Mouse (Mus musculus) T-helper 1 cell (primary cell): ENCODE data around the gene Nipsnap2.
"Not testable (repeated sequence)": the region's sequence is repeated elsewhere in the genome, so short reads cannot be mapped to it uniquely, and the experiment has no call there.

Experiments
- in situ Hi-C: fragments of 300-600 bp; cut with MboI, MseI; formaldehyde crosslinking; loops from one replicate; pipeline ENCODE4 v1.15.1; 2025; ENCODE audit warnings: high pct_unique_total_duplicates

The Nipsnap2 gene

GRCm38 (mm10) chr5:129759929-129760480 is 35.1 kb downstream of the Nipsnap2 start:
- in situ Hi-C loops: no loop called here

GRCm38 (mm10) chr5:129761865-129762540 is 37.1 kb downstream of the Nipsnap2 start:
- in situ Hi-C loops: no loop called here

- in situ Hi-C loops: no loop called here
Observed at GRCm38 (mm10) chr5:129770443-129771355, 45.8 kb downstream of the Nipsnap2 start.

- in situ Hi-C loops: no loop called here
Observed at GRCm38 (mm10) chr5:129772433-129772832, 47.6 kb downstream of the Nipsnap2 start.

GRCm38 (mm10) chr5:129773330-129773729 is 48.5 kb downstream of the Nipsnap2 start:
- in situ Hi-C loops: not testable (repeated sequence)

GRCm38 (mm10) chr5:129774661-129775060 is 49.8 kb downstream of the Nipsnap2 start:
- in situ Hi-C loops: no loop called here

GRCm38 (mm10) chr5:129778348-129778995 is 53.6 kb downstream of the Nipsnap2 start:
- in situ Hi-C loops: no loop called here

GRCm38 (mm10) chr5:129778996-129779716 is 54.3 kb downstream of the Nipsnap2 start:
- in situ Hi-C loops: no loop called here

GRCm38 (mm10) chr5:129780131-129780530 is 55.3 kb downstream of the Nipsnap2 start:
- in situ Hi-C loops: loop anchor here (10.0 kb wide), 2 partner anchors 465 to 755 kb away; partner anchors contain the start of gene Ran

GRCm38 (mm10) chr5:129782211-129782610 is 57.3 kb downstream of the Nipsnap2 start:
- in situ Hi-C loops: loop anchor here (10.0 kb wide), 2 partner anchors 463 to 757 kb away; partner anchors contain the start of gene Ran

GRCm38 (mm10) chr5:129785235-129785870 is 60.5 kb downstream of the Nipsnap2 start:
- in situ Hi-C loops: loop anchor here (10.0 kb wide), 2 partner anchors 459 to 761 kb away; partner anchors contain the start of gene Ran

- in situ Hi-C loops: loop anchor here (10.0 kb wide), 2 partner anchors 459 to 761 kb away; partner anchors contain the start of gene Ran
Observed at GRCm38 (mm10) chr5:129786161-129786560, 61.3 kb downstream of the Nipsnap2 start.

GRCm38 (mm10) chr5:129786818-129787790 is 62.2 kb downstream of the Nipsnap2 start, which contains the start of gene Psph:
Gene Psph (minus strand): TSS chr5:129787449.
- in situ Hi-C loops: loop anchor here (10.0 kb wide), 2 partner anchors 458 to 762 kb away; partner anchors contain the start of gene Ran

GRCm38 (mm10) chr5:129787818-129788593 is 63.1 kb downstream of the Nipsnap2 start:
- in situ Hi-C loops: loop anchor here (10.0 kb wide), 2 partner anchors 457 to 763 kb away; partner anchors contain the start of gene Ran

GRCm38 (mm10) chr5:129790591-129790990 is 65.7 kb downstream of the Nipsnap2 start:
- in situ Hi-C loops: loop anchor here (5.0 kb wide), 1 partner anchor 57 kb away; the partner anchor contains the start of gene Sumf2
